Mouse (Mus musculus): ENCODE data around the gene Polrmt.

DNA sequence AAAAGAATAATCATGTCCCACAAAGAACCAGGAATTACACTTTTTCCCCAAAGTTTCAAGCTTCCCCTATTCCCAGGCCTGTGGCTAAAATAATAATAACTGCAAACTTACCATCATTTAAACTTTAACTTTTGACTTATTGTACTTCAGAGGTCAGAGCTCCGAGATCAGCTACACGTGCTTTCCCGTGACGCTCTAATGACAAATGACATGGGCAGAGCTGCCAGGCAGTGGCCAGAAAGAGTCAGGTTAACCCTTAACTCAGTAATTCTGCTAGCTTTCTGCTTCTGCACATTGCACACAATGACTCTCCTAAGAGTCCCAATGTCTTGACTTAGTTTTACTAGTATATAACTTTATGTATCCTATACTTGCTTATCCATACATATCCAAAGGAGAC is 22.9 kb upstream of the Polrmt start:
- no peak for TF ChIP-seq CTCF (IDR thresholded peaks at IDR 0.05; ENCODE audit: borderline replicate concordance, control insufficient read depth, extremely low read depth, insufficient read depth, low read length, poor library complexity)
- no peak for TF ChIP-seq POLR2A (IDR thresholded peaks at IDR 0.05; ENCODE audit: control insufficient read depth, extremely low read depth, insufficient read depth, low read length, poor library complexity)
